Mouse (Mus musculus): Measurements from ENCODE around the gene Rgs12.

DNA sequence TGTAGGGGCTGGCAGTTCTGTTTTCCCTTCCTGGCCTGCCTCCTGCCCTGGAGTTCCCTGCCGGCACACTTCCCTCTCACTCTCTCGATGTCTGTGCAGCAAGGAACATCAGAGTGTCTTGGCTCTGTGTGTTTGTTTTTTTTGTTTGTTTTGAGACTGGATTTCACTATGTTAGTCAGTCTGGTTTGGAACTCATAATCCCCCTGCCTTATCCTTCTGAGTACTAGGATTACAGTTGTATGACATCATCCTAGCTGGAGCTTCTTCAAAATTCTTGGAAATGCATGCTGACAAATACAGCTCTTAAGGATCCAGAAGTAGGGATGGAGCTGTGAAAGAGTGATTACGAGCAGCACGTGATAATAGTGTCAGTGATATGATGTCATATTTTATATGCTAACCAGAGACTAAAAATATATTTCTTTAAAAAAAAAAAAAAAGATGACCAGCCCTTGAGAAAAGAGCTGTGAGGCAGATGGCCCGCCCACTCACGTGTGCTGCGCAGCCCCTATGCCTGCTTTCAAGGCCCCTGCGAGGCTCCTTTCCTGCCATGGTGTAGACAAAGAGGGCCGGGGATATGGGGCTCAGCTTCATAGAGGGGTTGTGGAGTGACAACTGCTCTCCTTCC, 70.5 kb downstream of the Rgs12 start:
- TF ChIP-seq GATA1 (IDR thresholded peaks at IDR 0.05; ENCODE audit: low read length) (no peak), TAL1 (IDR thresholded peaks at IDR 0.05; ENCODE audit: low read length) (no peak)
